Mouse (Mus musculus): Measurements from ENCODE around the gene Nfia. TPM values are rescaled to one million over a fixed set of nuclear protein-coding genes. Genes with fewer than 3 reads are reported as not detected.
A peak's percentile ranks its signal among the peaks of the same experiment; 100 is the strongest.

The Nfia gene
- polyA plus RNA-seq, 1 experiment from 2014 or later: 54.3 TPM

GRCm38 (mm10) chr4:97766100-97766499 lies 6.4 kb upstream of the Nfia start:
- Histone ChIP-seq H3K36me3 (ENCODE audit: control insufficient read depth, insufficient read depth, low read length) (no peaks in the 10 kb centered on the region), H3K9ac (ENCODE audit: low read length) (no peak overlapping the region), H3K9me3 (ENCODE audit: control insufficient read depth, low read length) (no peaks in the 10 kb centered on the region), H3K4me1 (ENCODE audit: control insufficient read depth in 2 of 2, insufficient read depth in 2 of 2, low read length in 2 of 2) (peaks cover 0 to 3% of the 10 kb centered on the region in 2 experiments; a peak in 2 of 4 replicates), H3K4me2 (ENCODE audit: low read length) (no peak overlapping the region), H3K27ac (replicated peaks in 1 of 2; ENCODE audit: control insufficient read depth in 1 of 2, insufficient read depth in 1 of 2, low read depth in 2 of 2, low read length in 2 of 2) (no peak overlapping the region), H3K27me3 (ENCODE audit: control insufficient read depth, insufficient read depth, low read length) (no peaks in the 10 kb centered on the region), H3K4me3 (ENCODE audit: control insufficient read depth in 1 of 2, insufficient read depth in 1 of 2, low read depth in 1 of 2, low read length in 2 of 2) (no peak overlapping the region)
- no peak for ATAC-seq (ENCODE audit: insufficient number of reproducible peaks, insufficient read depth, low FRiP score, low read depth)
- WGBS: 82% methylated on average over 3 of the region's 3 CpGs

- no peak overlapping the region for H3K27ac ChIP-seq (replicated peaks in 1 of 2; ENCODE audit: control insufficient read depth in 1 of 2, insufficient read depth in 1 of 2, low read depth in 2 of 2, low read length in 2 of 2)
- no peaks in the 10 kb centered on the region for H3K27me3 ChIP-seq (ENCODE audit: control insufficient read depth, insufficient read depth, low read length)
- no peaks in the 10 kb centered on the region for H3K36me3 ChIP-seq (ENCODE audit: control insufficient read depth, insufficient read depth, low read length)
- H3K4me2 ChIP-seq (ENCODE audit: low read length): no peak overlapping the region
- no peak overlapping the region for H3K9ac ChIP-seq (ENCODE audit: low read length)
- no peaks in the 10 kb centered on the region for H3K9me3 ChIP-seq (ENCODE audit: control insufficient read depth, low read length)
- no peak for ATAC-seq (ENCODE audit: insufficient number of reproducible peaks, insufficient read depth, low FRiP score, low read depth)
- H3K4me1 ChIP-seq (ENCODE audit: control insufficient read depth in 2 of 2, insufficient read depth in 2 of 2, low read length in 2 of 2): peaks cover 3 to 4% of the 10 kb centered on the region in 2 experiments; a peak in 3 of 4 replicates
- no peak overlapping the region for H3K4me3 ChIP-seq (ENCODE audit: control insufficient read depth in 1 of 2, insufficient read depth in 1 of 2, low read depth in 1 of 2, low read length in 2 of 2)
- WGBS: 74% methylated on average over 4 of the region's 4 CpGs
These were observed 5.5 kb upstream of the Nfia start for GRCm38 (mm10) chr4:97767025-97767424.

GRCm38 (mm10) chr4:97767516-97767915 lies 5.0 kb upstream of the Nfia start:
- H3K27me3 ChIP-seq (ENCODE audit: control insufficient read depth, insufficient read depth, low read length): no peaks in the 10 kb centered on the region
- ATAC-seq (ENCODE audit: insufficient number of reproducible peaks, insufficient read depth, low FRiP score, low read depth): no peak
- H3K9me3 ChIP-seq (ENCODE audit: control insufficient read depth, low read length): no peaks in the 10 kb centered on the region
- H3K4me1 ChIP-seq (ENCODE audit: control insufficient read depth in 2 of 2, insufficient read depth in 2 of 2, low read length in 2 of 2): peaks cover 3 to 4% of the 10 kb centered on the region in 2 experiments; a peak in 3 of 4 replicates
- no peak overlapping the region for H3K9ac ChIP-seq (ENCODE audit: low read length)
- H3K36me3 ChIP-seq (ENCODE audit: control insufficient read depth, insufficient read depth, low read length): no peaks in the 10 kb centered on the region
- H3K4me3 ChIP-seq (ENCODE audit: control insufficient read depth in 1 of 2, insufficient read depth in 1 of 2, low read depth in 1 of 2, low read length in 2 of 2): no peak overlapping the region
- H3K4me2 ChIP-seq (ENCODE audit: low read length): no peak overlapping the region
- H3K27ac ChIP-seq (replicated peaks in 1 of 2; ENCODE audit: control insufficient read depth in 1 of 2, insufficient read depth in 1 of 2, low read depth in 2 of 2, low read length in 2 of 2): no peak overlapping the region
- WGBS: 93% methylated on average over 5 of the region's 5 CpGs

- no peak overlapping the region for H3K4me2 ChIP-seq (ENCODE audit: low read length)
- no peaks in the 10 kb centered on the region for H3K9me3 ChIP-seq (ENCODE audit: control insufficient read depth, low read length)
- no peak overlapping the region for H3K27ac ChIP-seq (replicated peaks in 1 of 2; ENCODE audit: control insufficient read depth in 1 of 2, insufficient read depth in 1 of 2, low read depth in 2 of 2, low read length in 2 of 2)
- H3K4me1 ChIP-seq (ENCODE audit: control insufficient read depth in 2 of 2, insufficient read depth in 2 of 2, low read length in 2 of 2): peaks cover 2 to 19% of the 10 kb centered on the region in 2 experiments; a peak in 3 of 4 replicates
- no peaks in the 10 kb centered on the region for H3K27me3 ChIP-seq (ENCODE audit: control insufficient read depth, insufficient read depth, low read length)
- no peak overlapping the region for H3K9ac ChIP-seq (ENCODE audit: low read length)
- 60% methylated on average over 1 of the region's 1 CpGs for WGBS
- no peak for ATAC-seq (ENCODE audit: insufficient number of reproducible peaks, insufficient read depth, low FRiP score, low read depth)
- no peaks in the 10 kb centered on the region for H3K36me3 ChIP-seq (ENCODE audit: control insufficient read depth, insufficient read depth, low read length)
- no peak overlapping the region for H3K4me3 ChIP-seq (ENCODE audit: control insufficient read depth in 1 of 2, insufficient read depth in 1 of 2, low read depth in 1 of 2, low read length in 2 of 2)
These were observed 2.7 kb upstream of the Nfia start for GRCm38 (mm10) chr4:97769861-97770260.

- no peak for ATAC-seq (ENCODE audit: insufficient number of reproducible peaks, insufficient read depth, low FRiP score, low read depth)
These were observed 1.1 kb upstream of the Nfia start for GRCm38 (mm10) chr4:97771426-97771825.

GRCm38 (mm10) chr4:97772084-97772484 lies 450 bp upstream of the Nfia start:
- peak overlapping the region; percentile 75 for H3K9ac ChIP-seq (ENCODE audit: low read length)
- peak overlapping the region; percentile 82 for H3K4me2 ChIP-seq (ENCODE audit: low read length)
- H3K4me1 ChIP-seq (ENCODE audit: control insufficient read depth in 2 of 2, insufficient read depth in 2 of 2, low read length in 2 of 2): peaks cover 0 to 19% of the 10 kb centered on the region in 2 experiments; a peak in 3 of 4 replicates
- WGBS: under 1% methylated on average over 25 of the region's 25 CpGs
- peak; percentile 90 for ATAC-seq (ENCODE audit: insufficient number of reproducible peaks, insufficient read depth, low FRiP score, low read depth)
- H3K27ac ChIP-seq (replicated peaks in 1 of 2; ENCODE audit: control insufficient read depth in 1 of 2, insufficient read depth in 1 of 2, low read depth in 2 of 2, low read length in 2 of 2): peak overlapping the region; percentile 98 to 99
- no peaks in the 10 kb centered on the region for H3K27me3 ChIP-seq (ENCODE audit: control insufficient read depth, insufficient read depth, low read length)
- H3K9me3 ChIP-seq (ENCODE audit: control insufficient read depth, low read length): no peaks in the 10 kb centered on the region
- no peaks in the 10 kb centered on the region for H3K36me3 ChIP-seq (ENCODE audit: control insufficient read depth, insufficient read depth, low read length)
- peak overlapping the region; percentile 48 to 79 for H3K4me3 ChIP-seq (ENCODE audit: control insufficient read depth in 1 of 2, insufficient read depth in 1 of 2, low read depth in 1 of 2, low read length in 2 of 2)

More at GRCm38 (mm10) chr4:97771426-97771825, 1.1 kb upstream of the Nfia start:
- Histone ChIP-seq H3K27ac (replicated peaks in 1 of 2; ENCODE audit: control insufficient read depth in 1 of 2, insufficient read depth in 1 of 2, low read depth in 2 of 2, low read length in 2 of 2) (peak overlapping the region; percentile 93 to 98), H3K36me3 (ENCODE audit: control insufficient read depth, insufficient read depth, low read length) (no peaks in the 10 kb centered on the region), H3K4me2 (ENCODE audit: low read length) (peak overlapping the region; percentile 82), H3K9ac (ENCODE audit: low read length) (peak overlapping the region; percentile 69), H3K27me3 (ENCODE audit: control insufficient read depth, insufficient read depth, low read length) (no peaks in the 10 kb centered on the region), H3K4me3 (ENCODE audit: control insufficient read depth in 1 of 2, insufficient read depth in 1 of 2, low read depth in 1 of 2, low read length in 2 of 2) (peak overlapping the region; percentile 48 to 79), H3K4me1 (ENCODE audit: control insufficient read depth in 2 of 2, insufficient read depth in 2 of 2, low read length in 2 of 2) (peaks cover 0 to 19% of the 10 kb centered on the region in 2 experiments; a peak in 3 of 4 replicates), H3K9me3 (ENCODE audit: control insufficient read depth, low read length) (no peaks in the 10 kb centered on the region)
- 7% methylated on average over 5 of the region's 5 CpGs for WGBS

- H3K27ac ChIP-seq (replicated peaks in 1 of 2; ENCODE audit: control insufficient read depth in 1 of 2, insufficient read depth in 1 of 2, low read depth in 2 of 2, low read length in 2 of 2): peak overlapping the region; percentile 70 to 98
- H3K4me1 ChIP-seq (ENCODE audit: control insufficient read depth in 2 of 2, insufficient read depth in 2 of 2, low read length in 2 of 2): peaks cover 0 to 19% of the 10 kb centered on the region in 2 experiments; a peak in 3 of 4 replicates
- no peaks in the 10 kb centered on the region for H3K27me3 ChIP-seq (ENCODE audit: control insufficient read depth, insufficient read depth, low read length)
- H3K9ac ChIP-seq (ENCODE audit: low read length): peak overlapping the region; percentile 75
- H3K4me2 ChIP-seq (ENCODE audit: low read length): peak overlapping the region; percentile 82
- H3K4me3 ChIP-seq (ENCODE audit: control insufficient read depth in 1 of 2, insufficient read depth in 1 of 2, low read depth in 1 of 2, low read length in 2 of 2): peak overlapping the region; percentile 41 to 48
- ATAC-seq (ENCODE audit: insufficient number of reproducible peaks, insufficient read depth, low FRiP score, low read depth): peak; percentile 63
- no peaks in the 10 kb centered on the region for H3K9me3 ChIP-seq (ENCODE audit: control insufficient read depth, low read length)
- WGBS: under 1% methylated on average over 14 of the region's 14 CpGs
- H3K36me3 ChIP-seq (ENCODE audit: control insufficient read depth, insufficient read depth, low read length): no peaks in the 10 kb centered on the region
These were observed 618 bp downstream of the Nfia start for GRCm38 (mm10) chr4:97773110-97773593.

GRCm38 (mm10) chr4:97773791-97774190 lies 1.3 kb downstream of the Nfia start:
- H3K4me2 ChIP-seq (ENCODE audit: low read length): peak overlapping the region; percentile 82

More at GRCm38 (mm10) chr4:97773791-97774190, 1.3 kb downstream of the Nfia start:
- H3K4me1 ChIP-seq (ENCODE audit: control insufficient read depth in 2 of 2, insufficient read depth in 2 of 2, low read length in 2 of 2): peaks cover 0 to 19% of the 10 kb centered on the region in 2 experiments; a peak in 3 of 4 replicates
- H3K27ac ChIP-seq (replicated peaks in 1 of 2; ENCODE audit: control insufficient read depth in 1 of 2, insufficient read depth in 1 of 2, low read depth in 2 of 2, low read length in 2 of 2): peak overlapping the region; percentile 55 to 98
- H3K27me3 ChIP-seq (ENCODE audit: control insufficient read depth, insufficient read depth, low read length): no peaks in the 10 kb centered on the region
- H3K9me3 ChIP-seq (ENCODE audit: control insufficient read depth, low read length): no peaks in the 10 kb centered on the region
- peak overlapping the region; percentile 75 for H3K9ac ChIP-seq (ENCODE audit: low read length)
- no peaks in the 10 kb centered on the region for H3K36me3 ChIP-seq (ENCODE audit: control insufficient read depth, insufficient read depth, low read length)
- 59% methylated on average over 2 of the region's 2 CpGs for WGBS
- no peak for ATAC-seq (ENCODE audit: insufficient number of reproducible peaks, insufficient read depth, low FRiP score, low read depth)
- H3K4me3 ChIP-seq (ENCODE audit: control insufficient read depth in 1 of 2, insufficient read depth in 1 of 2, low read depth in 1 of 2, low read length in 2 of 2): peak overlapping the region in 1 of 2 experiments; percentile 48; a peak in 1 of 4 replicates

Data from heart, embryonic 14.5 days (tissue).